Mouse (Mus musculus) embryonic stem cell, embryonic (primary cell): Measurements from ENCODE around the gene Tshz3.

Experiments used
- CTCF ChIA-PET, 4 experiments: fragments of 300-600 bp in 2 of 4; fragments of 350-600 bp in 2 of 4; sonication (Branson Sonifier 250); formaldehyde crosslinking; loops; one replicate each; lab custom pipeline; 2022; ENCODE audit warnings: inconsistent platforms in 2 of 4; lab: Charles Lee
- POLR2A ChIA-PET, 4 experiments: fragments of 300-600 bp in 2 of 4; fragments of 350-600 bp in 2 of 4; sonication (Branson Sonifier 250); formaldehyde crosslinking; loops; one replicate each; lab custom pipeline; 2022; ENCODE audit warnings: antibody characterized with exemption in 4 of 4, inconsistent platforms in 1 of 4; lab: Charles Lee

Gene Tshz3

DNA sequence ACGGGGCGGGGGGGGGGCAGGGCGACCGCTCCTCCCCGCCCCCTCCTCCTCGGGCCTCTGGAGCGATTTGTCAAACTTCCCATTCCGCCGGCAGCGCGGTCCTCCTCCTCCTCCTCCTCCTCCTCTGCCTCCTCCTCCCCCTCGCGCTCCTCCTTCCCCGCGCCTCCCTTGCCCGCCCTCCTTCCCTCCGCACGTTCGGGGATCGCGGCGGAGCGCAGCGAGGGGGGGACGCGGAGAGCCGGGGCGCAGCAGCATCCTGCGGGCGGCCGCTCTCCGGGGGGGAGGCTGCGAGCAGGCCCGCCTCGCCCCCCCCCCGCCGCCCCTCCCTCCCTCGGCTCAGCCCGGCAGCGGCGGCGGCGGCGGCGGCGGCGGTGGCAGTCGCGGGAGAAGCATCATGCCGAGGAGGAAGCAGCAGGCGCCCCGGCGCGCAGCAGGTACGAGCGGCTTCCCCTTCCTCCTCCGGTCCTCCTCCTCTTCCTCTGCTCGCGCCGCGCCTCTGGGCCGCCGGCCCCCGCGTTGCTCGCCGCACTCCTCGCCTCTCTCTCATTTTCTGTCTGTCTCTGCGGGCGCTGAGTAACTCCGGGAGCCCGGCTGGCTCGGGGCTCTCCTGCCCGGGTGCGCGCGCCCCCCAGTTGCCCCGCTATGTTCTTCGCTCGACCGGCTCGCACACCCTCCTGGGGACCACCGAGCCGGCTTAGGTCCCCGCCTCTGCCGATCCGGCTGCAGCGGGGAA, at the start of gene Tshz3:
Gene Tshz3 (plus strand): TSS at position 263 of the 733 bp plus-strand sequence.
- POLR2A ChIA-PET = no interaction called here
- CTCF ChIA-PET = interaction anchor here in 2 of 4 experiments (0.6 to 0.7 kb wide), 3 partner anchors 28 to 1168 kb away, joined by 3 read pairs; no protein-coding TSS in a partner anchor

DNA sequence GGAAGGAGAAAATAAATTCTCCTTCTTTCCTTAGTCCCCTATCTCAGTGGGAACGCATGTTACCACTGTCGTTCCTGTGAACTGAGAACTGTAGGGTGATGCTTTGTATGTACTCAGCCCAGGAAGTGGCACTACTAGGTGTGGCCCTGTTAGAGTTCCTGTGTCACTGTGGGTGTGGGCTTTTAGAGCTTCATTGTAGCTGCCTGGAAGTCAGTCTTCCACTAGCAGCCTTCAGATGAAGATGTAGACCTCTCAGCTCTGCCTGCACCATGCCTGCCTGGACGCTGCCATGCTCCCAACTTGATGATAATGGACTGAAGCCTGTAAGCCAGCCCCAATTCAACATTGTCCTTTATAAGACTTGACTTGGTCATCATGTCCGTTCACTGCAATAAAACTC, 42.0 kb upstream of the Tshz3 start:
- ChIA-PET POLR2A (no interaction called here), CTCF (no interaction called here)

DNA sequence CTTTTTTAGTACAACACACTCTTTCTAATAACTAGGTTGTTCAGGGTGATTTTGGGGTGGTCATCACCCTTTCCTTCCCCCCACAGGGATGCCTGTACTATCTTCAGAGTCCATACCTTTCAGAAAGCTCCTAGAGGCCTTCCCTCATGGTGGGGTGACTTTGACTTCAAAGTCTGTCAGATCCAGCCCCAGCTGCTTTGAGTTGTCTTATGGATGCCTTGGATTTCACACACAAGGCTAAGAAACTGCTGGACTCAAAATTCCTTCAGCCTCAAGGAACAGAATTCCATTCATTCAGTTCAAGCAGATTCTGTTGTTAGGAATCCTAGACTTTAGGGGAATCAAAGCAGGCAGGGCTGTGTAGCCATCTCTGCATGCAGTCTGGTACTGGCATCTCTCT, 41.5 kb upstream of the Tshz3 start:
- POLR2A ChIA-PET = no interaction called here
- CTCF ChIA-PET = no interaction called here

DNA sequence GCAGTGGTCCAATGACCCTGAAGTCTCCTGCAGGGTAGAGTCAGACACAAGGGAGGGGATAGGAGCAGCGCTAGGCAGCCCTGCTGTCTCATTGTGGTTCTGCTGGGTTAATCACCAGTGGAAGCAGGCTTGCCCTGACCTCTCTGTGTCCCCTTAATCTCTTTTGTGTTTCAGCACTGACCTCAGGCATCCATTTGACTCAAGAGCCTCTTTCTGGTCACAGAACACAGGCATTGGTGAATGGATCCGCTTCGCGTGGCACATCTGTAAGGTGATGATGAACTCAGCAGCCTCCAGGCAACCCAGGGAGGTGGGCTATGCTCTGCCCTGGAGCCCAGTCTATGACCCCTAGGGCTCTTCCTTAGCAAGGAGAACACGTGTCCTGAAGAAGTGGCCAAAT, 39.6 kb upstream of the Tshz3 start:
- POLR2A ChIA-PET = interaction anchor here in 1 of 4 experiments (0.7 to 1.1 kb wide), 2 partner anchors 14 to 22 kb away, joined by 3 read pairs; no protein-coding TSS in a partner anchor

DNA sequence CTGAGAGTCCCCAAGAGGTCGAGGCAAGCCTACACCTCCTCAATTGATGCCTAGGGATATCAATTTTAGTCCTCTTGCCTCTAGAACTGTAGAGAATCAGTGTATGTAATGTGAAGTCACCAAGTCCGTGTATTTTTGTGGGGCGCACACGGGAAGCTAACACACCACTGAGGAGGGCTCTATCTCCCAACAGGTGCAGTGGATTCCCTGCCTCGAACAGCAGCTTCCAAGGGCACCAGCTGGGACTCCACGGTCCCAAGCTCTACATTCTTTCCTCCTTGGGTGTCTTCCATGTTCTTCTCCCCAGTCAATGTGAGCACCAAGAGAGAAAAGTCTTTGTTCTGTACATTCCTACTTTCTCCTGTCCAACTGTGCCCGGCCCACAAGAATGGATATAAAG, 38.7 kb upstream of the Tshz3 start:
- CTCF ChIA-PET = interaction anchor here in 1 of 4 experiments (0.7 kb wide), 1 partner anchor 793 kb away, joined by 3 read pairs; no protein-coding TSS in a partner anchor

More for the DNA sequence above, 39.6 kb upstream of the Tshz3 start:
- CTCF ChIA-PET = no interaction called here

DNA sequence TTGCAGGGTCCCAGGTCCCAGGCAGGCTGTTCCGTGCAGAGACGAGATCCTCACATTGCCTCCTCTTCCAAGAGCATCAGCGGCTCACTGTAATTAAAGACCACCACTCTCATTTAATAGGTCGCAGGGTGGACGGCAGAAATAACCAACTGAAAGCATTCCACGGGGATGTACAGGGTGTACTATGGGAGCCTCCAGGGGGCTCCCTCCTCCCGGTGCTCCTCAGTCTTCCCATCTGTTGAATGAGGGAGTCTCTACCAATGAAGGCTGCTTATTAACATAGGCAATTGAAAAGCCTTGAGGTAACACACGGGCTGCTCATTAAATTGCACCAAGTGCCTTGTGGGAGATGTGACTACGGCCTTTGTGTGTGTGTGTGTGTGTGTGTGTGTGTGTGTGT, 37.3 kb upstream of the Tshz3 start:
- ChIA-PET POLR2A (interaction anchor here in 1 of 4 experiments (0.6 kb wide), 1 partner anchor 12 kb away, joined by 4 read pairs; no protein-coding TSS in a partner anchor), CTCF (interaction anchor here in 3 of 4 experiments (0.5 to 0.8 kb wide), 6 partner anchors 17 to 289 kb away, joined by 3 to 7 read pairs (median 4); no protein-coding TSS in a partner anchor)

More for the DNA sequence above, 38.7 kb upstream of the Tshz3 start:
- POLR2A ChIA-PET = no interaction called here

DNA sequence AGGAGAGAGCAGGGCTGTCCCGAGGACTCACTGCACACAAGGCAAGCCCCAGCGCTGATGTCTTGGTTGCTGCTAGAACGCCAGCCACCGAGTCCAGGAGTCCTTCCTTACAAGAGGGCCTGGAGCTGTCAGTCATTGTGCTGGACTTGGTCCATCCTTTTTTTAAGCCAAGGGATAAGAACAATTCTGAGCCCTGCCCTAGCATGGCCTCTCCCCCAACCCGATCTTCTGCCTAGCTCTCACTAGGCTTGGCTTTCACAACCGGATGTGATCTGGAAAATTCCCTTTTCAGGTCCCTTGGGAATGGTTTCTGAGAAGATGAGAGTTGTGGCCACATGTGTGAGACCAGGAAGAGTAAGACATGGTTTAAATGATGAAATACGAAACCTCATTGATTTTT, 34.5 kb upstream of the Tshz3 start:
- ChIA-PET POLR2A (interaction anchor here in 1 of 4 experiments (1.2 to 1.3 kb wide), 2 partner anchors 10 to 14 kb away, joined by 3 to 5 read pairs; no protein-coding TSS in a partner anchor), CTCF (interaction anchor here in 1 of 4 experiments (1.0 kb wide), 1 partner anchor 43 kb away, joined by 3 read pairs; no protein-coding TSS in a partner anchor)

DNA sequence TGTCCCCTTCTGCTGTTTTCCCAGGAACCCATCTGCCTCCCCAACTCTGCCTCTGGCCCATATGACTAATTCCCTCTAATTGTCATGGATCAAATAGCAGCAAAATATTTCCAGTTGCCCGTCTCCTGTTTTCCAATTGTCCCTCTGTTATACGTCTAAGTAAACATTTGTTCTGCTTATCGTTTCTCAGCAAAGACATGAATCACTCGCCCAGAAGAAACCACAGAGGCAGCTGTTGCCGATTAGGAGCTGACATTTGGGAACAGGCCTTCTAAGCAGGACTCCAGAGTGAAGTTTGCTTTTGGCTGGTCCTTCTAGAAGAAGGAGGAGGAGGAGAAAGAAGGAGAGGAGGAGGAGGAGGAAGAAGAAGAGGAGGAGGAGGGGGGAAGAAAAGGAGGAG, 30.2 kb upstream of the Tshz3 start:
- CTCF ChIA-PET = no interaction called here
- POLR2A ChIA-PET = interaction anchor here in 1 of 4 experiments (0.5 kb wide), 1 partner anchor 777 kb away, joined by 3 read pairs; no protein-coding TSS in a partner anchor

DNA sequence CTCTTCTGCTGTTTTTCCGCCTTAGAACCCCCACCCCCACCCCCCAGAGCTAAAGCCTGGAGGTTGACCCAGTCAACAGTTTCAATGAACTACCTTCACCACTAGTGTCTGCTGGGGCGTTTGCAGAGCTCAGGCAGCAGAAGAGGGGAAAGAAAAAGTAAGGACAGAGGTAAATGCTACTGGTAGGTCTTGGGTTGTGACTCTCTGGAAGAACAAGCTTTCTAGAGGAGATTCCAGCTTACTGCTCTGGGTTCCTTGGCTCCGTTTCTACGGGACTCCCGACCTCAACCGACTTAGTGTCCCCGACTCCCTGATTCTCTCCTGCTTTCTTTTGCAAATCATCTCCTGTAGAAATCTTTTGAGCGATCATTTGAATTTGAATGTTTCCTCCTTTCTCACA, 19.9 kb upstream of the Tshz3 start:
- ChIA-PET POLR2A (interaction anchor here in 2 of 4 experiments (0.6 to 2.1 kb wide), 10 partner anchors 12 to 549 kb away, joined by 3 to 8 read pairs (median 3); no protein-coding TSS in a partner anchor), CTCF (interaction anchor here in 3 of 4 experiments (0.6 to 1.8 kb wide), 7 partner anchors 9 to 749 kb away, joined by 3 to 6 read pairs (median 4); no protein-coding TSS in a partner anchor)

DNA sequence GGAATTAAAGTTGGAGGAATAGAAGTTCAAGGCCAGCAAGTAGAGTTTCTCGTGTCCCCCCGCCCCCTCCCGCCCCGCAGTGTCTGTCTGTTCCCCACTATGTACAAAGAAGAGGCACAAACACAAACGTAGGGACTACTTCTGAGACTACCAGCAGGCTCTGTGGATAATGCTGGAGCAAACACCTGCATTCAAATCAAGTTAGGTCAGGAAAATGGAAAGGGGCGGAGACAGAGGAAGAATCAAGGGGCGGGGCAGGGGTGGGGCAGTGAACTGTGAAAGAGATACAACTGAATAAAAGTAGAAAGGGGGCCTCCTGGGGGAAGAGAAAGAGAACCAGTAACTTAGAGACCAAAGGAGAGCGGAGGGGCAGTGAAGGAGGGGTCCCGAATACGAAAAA, 19.4 kb upstream of the Tshz3 start:
- CTCF ChIA-PET = interaction anchor here in 3 of 4 experiments (0.6 to 1.8 kb wide), 4 partner anchors 11 to 680 kb away, joined by 4 to 9 read pairs (median 4); no protein-coding TSS in a partner anchor

DNA sequence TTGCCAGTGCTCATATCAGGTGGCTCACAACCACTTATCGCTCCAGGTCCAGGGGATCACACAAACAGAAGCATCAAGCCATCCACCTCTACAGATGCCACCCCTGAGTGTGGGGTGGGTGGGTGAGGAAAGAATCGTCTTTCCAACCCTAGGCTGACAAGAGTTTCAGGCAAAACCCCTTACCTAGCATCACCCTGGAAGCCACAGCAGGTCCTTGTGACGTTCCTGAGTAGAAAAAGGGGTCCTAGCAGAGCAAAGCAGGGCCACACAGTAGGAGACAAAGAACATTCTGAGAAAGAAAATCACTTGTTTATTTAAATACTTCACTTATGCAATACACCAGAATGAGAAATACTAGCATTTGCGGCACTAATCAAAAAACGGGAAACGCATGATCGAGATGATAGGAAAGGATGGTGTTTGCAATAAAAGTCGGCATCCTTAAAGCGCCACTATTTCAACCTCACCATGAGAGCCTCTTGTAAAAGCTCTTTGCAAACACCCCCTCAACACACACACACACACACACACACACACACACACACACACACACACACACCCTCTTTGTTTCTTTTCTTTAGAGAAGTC, 18.8 kb upstream of the Tshz3 start:
- ChIA-PET POLR2A (interaction anchor here in 1 of 4 experiments (0.7 to 1.9 kb wide), 2 partner anchors 18 to 35 kb away, joined by 4 to 8 read pairs; no protein-coding TSS in a partner anchor), CTCF (interaction anchor here in 2 of 4 experiments (0.6 to 1.8 kb wide), 4 partner anchors 11 to 1745 kb away, joined by 3 to 9 read pairs (median 4); no protein-coding TSS in a partner anchor)

More for the DNA sequence above, 19.4 kb upstream of the Tshz3 start:
- POLR2A ChIA-PET = interaction anchor here in 2 of 4 experiments (0.7 to 2.1 kb wide), 6 partner anchors 14 to 549 kb away, joined by 3 to 8 read pairs (median 4); no protein-coding TSS in a partner anchor

DNA sequence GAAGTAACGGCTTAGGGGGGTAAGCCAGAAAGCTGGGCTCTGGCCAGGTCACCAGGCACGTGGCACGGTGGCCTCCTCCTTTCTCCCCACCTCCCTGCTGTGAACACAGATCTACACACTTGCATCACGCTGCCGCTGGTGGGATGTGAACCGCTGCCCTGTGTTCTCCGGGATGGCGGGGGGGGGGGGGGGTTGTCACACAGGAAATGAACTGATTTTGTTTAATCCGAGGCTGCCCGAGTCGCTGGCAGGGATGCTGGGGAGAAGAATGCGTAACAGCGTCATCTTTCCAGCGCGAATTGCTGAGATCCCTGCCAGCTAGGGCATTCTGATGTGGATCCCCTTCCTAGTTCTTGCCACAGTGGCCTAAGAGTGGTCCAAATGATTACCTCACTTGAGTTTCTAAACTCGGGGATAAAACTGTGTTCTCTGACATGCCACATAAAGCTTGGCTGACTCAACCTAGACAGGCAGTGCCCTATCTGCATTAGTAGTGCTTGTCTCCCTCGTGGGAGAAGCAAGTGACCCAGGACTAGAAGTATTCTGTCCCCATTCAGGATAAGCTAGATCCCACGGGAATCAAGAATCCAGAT, 18.0 kb upstream of the Tshz3 start:
- ChIA-PET POLR2A (interaction anchor here in 1 of 4 experiments (0.7 to 1.5 kb wide), 3 partner anchors 17 to 35 kb away, joined by 3 to 5 read pairs (median 4); no protein-coding TSS in a partner anchor), CTCF (interaction anchor here in 2 of 4 experiments (0.5 to 0.7 kb wide), 3 partner anchors 664 to 1746 kb away, joined by 3 to 4 read pairs (median 3); no protein-coding TSS in a partner anchor)

DNA sequence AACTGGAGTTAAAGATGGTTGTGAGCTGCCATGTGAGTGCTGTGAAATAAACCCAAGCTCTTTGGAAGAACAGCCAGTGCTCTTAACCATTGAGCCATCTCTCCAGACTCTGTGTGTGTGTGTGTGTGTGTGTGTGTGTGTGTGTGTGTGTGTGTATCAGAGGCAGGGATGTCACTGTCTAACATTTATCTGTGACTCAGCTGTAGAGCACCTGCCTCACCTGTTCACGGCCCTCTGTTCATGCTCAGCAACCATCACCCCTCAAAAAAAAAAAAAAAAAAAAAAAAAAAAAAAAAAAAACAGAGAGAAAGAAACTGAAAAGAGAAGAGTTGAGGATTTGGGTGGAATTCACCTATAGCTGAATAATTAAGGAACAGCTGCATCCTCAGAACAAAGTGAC, 10.4 kb upstream of the Tshz3 start:
- ChIA-PET CTCF (interaction anchor here in 2 of 4 experiments (0.6 to 0.9 kb wide), 3 partner anchors 10 to 1656 kb away, joined by 3 to 5 read pairs (median 4); no protein-coding TSS in a partner anchor), POLR2A (interaction anchor here in 1 of 4 experiments (0.6 to 0.7 kb wide), 3 partner anchors 145 to 1992 kb away, joined by 3 read pairs; no protein-coding TSS in a partner anchor)

DNA sequence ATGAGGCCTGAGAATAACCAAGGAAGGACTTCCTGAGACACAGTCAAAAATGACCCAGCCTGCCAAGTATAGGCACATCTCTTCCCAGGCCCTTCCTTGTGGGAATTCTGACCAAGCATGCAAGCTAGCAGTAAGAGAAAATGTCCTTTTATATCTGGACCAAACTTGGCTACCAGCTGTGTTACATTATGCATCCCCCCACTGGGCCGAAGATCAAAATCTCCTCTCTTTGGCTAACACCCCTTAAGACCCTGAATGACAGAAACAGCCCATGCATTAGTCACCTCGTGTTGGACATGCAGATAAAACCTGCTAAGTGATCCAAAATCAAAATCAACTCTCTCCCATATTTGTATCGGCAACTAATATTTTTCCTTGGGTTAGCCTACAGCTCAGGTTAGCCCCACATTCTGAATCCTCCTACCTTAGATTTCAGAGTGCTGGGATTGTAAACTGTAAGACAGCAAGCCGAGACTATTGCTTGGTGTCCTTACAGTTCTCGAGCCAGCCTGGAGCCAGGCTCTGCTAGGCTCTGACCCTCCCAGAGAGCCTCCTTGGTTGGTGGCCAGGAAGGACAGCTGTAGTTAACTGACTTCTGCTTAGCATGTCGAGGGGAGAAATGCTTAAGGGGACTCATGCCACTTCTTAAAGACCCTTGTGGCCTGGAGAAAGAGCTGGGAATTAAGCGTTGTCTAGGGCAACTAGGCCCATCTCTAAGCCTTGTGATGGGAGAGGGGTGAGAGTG, 8.7 kb upstream of the Tshz3 start:
- POLR2A ChIA-PET = interaction anchor here in 1 of 4 experiments (0.6 kb wide), 1 partner anchor 639 kb away, joined by 3 read pairs; no protein-coding TSS in a partner anchor
- CTCF ChIA-PET = interaction anchor here in 3 of 4 experiments (0.5 to 1.3 kb wide), 3 partner anchors 11 to 188 kb away, joined by 3 to 5 read pairs (median 3); no protein-coding TSS in a partner anchor

DNA sequence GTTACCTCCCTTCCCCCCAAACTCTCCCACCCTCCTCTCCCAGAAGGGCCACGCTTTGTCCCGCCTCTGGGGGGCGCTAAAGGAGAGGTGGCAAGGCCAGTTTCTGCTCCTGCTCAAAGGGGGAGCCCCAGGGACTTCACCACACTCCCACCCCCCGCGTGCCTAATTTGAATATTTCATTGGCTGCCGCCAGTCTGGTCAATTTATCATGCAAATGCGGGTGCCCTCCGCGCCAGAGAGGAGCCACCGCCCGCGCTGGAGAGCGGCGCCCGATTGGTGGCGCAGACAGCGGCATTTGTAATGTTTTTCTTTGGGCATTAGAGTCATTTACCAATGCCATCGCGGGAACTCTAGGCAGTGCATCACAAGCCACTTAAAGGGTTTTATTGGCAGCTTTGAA, 7.4 kb upstream of the Tshz3 start:
- ChIA-PET POLR2A (interaction anchor here in 2 of 4 experiments (1.1 to 1.2 kb wide), 2 partner anchors 9 to 46 kb away, joined by 3 to 4 read pairs; no protein-coding TSS in a partner anchor), CTCF (interaction anchor here in 1 of 4 experiments (1.3 kb wide), 1 partner anchor 12 kb away, joined by 5 read pairs; no protein-coding TSS in a partner anchor)

DNA sequence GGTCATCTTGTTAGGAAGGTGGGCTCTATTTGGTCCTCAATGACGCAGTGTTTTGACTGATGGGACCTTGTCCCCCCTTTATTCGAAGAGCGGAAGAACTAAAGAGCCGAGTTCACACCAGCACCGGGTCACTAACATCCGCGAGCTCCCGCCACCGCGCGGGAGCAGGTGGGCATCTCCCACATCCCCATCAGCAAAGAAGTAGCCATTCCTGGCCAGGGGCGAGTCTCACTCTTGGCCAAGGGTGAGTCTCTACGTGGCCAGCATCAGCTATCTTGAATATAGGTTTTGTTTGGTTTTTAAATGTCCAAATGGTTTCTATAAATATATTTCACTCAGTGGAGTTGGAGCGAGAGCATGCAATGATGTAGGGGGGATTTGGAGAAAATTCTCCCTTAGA, 6.3 kb upstream of the Tshz3 start:
- ChIA-PET CTCF (no interaction called here), POLR2A (interaction anchor here in 3 of 4 experiments (0.7 to 2.1 kb wide), 3 partner anchors 14 to 18 kb away, joined by 3 to 6 read pairs (median 3); no protein-coding TSS in a partner anchor)

DNA sequence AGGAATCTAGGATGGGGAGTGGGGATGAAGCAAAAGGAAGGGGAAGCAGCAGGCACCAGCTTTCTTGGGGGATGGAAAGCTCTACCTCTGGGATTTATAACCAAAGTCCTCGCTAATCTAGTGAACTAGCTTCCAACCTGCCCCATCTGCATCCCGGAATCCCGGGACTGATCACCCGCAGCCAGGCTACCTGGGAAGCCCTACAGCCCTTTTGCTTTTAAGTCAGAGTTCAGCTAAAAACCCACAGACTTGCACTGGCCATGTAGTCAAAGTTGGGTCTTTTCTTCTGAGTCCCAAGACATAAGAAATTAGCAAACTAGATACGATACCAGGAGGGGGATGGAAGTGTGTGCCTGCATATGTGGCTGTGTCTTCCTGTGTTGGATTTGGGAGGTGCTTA, 5.5 kb upstream of the Tshz3 start:
- ChIA-PET POLR2A (interaction anchor here in 3 of 4 experiments (0.7 to 2.1 kb wide), 3 partner anchors 15 to 17 kb away, joined by 3 to 6 read pairs (median 3); no protein-coding TSS in a partner anchor), CTCF (no interaction called here)
